Mouse (Mus musculus): ENCODE results near the gene Prom1.

- no peak for TF ChIP-seq POLR2A (IDR thresholded peaks at IDR 0.05; ENCODE audit: insufficient read depth, low read depth, low read length)
- TF ChIP-seq CTCF (IDR thresholded peaks at IDR 0.05) = no peak
- no peak for TF ChIP-seq EP300 (IDR thresholded peaks at IDR 0.05; ENCODE audit: insufficient read depth, low read depth, low read length)
These were observed 52.3 kb downstream of the Prom1 start for GRCm38 (mm10) chr5:44049395-44049976.

Data from heart, adult 2 months (tissue).